Mouse (Mus musculus): Measurements from ENCODE around the gene Urah.

The Urah gene

GRCm38 (mm10) chr7:140834968-140835757, at the start of gene Urah:
Gene Urah, plus strand, starts transcription at chr7:140835018.
- no peak for DNase-seq

GRCm38 (mm10) chr7:140787406-140788052, 47.3 kb upstream of the Urah start, which contains the start of gene Syce1:
Gene Syce1, minus strand, starts transcription at chr7:140787852.
- DNase-seq, result no peak

GRCm38 (mm10) chr7:140788053-140788435, 46.8 kb upstream of the Urah start:
- DNase-seq, result no peak

GRCm38 (mm10) chr7:140793541-140793940, 41.3 kb upstream of the Urah start:
- DNase-seq, result no peak

- DNase-seq, result no peak
Observed at GRCm38 (mm10) chr7:140797619-140798018, 37.2 kb upstream of the Urah start.

GRCm38 (mm10) chr7:140798212-140798611, 36.6 kb upstream of the Urah start:
- DNase-seq, result no peak

GRCm38 (mm10) chr7:140802629-140803028, 32.2 kb upstream of the Urah start:
- no peak for DNase-seq

- DNase-seq, result peak; percentile 28
Observed at GRCm38 (mm10) chr7:140805704-140806103, 29.1 kb upstream of the Urah start.

GRCm38 (mm10) chr7:140810496-140810895, 24.3 kb upstream of the Urah start:
- DNase-seq, result no peak

- no peak for DNase-seq
Observed at GRCm38 (mm10) chr7:140811714-140812113, 23.1 kb upstream of the Urah start.

- DNase-seq, result no peak
Observed at GRCm38 (mm10) chr7:140812850-140813249, 22.0 kb upstream of the Urah start.

GRCm38 (mm10) chr7:140820173-140820572, 14.6 kb upstream of the Urah start:
- no peak for DNase-seq

GRCm38 (mm10) chr7:140821305-140821652, 13.5 kb upstream of the Urah start:
- no peak for DNase-seq

- peak; percentile 77 for DNase-seq
Observed at GRCm38 (mm10) chr7:140821653-140822329, 13.0 kb upstream of the Urah start, which contains the start of gene Zfp941. Gene Zfp941, minus strand, starts transcription at chr7:140822178.

- DNase-seq, result no peak
Observed at GRCm38 (mm10) chr7:140822731-140823130, 12.1 kb upstream of the Urah start.

GRCm38 (mm10) chr7:140828171-140828881, 6.5 kb upstream of the Urah start:
- peak; percentile 60 for DNase-seq

GRCm38 (mm10) chr7:140831447-140831846, 3.4 kb upstream of the Urah start:
- DNase-seq, result no peak

GRCm38 (mm10) chr7:140833341-140833740, 1.5 kb upstream of the Urah start:
- DNase-seq, result no peak

- no peak for DNase-seq
Observed at GRCm38 (mm10) chr7:140835758-140836087, 905 bp downstream of the Urah start.

- no peak for DNase-seq
Observed at GRCm38 (mm10) chr7:140836243-140837115, 1.7 kb downstream of the Urah start.

- DNase-seq, result no peak
Observed at GRCm38 (mm10) chr7:140839556-140839955, 4.7 kb downstream of the Urah start.

All from embryo, embryonic 11 days (tissue).